Mouse (Mus musculus) midbrain, embryonic 12.5 days (tissue): Measurements from ENCODE around the gene Mtss1l. TPM values are rescaled to one million over a fixed set of nuclear protein-coding genes. Genes with fewer than 3 reads are reported as not detected.

ENCODE experiments used
- ATAC-seq: fragments of 200-750 bp; cut with Nextera tagmentation; 2 replicates; pipeline ENCODE4 v1.8.0; 2017; ENCODE audit warnings: low read depth, moderate TSS enrichment, moderate library complexity; ENCODE audit not compliant: low FRiP score
- H3K27ac ChIP-seq: fragments of 300-500 bp; sonication (generic); replicated peaks from 2 replicates; pipeline ENCODE4 v1.5.1; 2016; ENCODE audit warnings: mild to moderate bottlenecking
- H3K27me3 ChIP-seq: fragments of 300-500 bp; sonication (generic); 2 replicates; pipeline ENCODE4 v1.6.1; 2016; ENCODE audit warnings: mild to moderate bottlenecking
- H3K36me3 ChIP-seq: fragments of 300-500 bp; sonication (generic); 2 replicates; pipeline ENCODE4 v1.6.1; 2016
- H3K4me1 ChIP-seq: fragments of 300-500 bp; sonication (generic); 2 replicates; pipeline ENCODE4 v1.6.1; 2016
- H3K4me2 ChIP-seq: fragments of 300-500 bp; sonication (generic); replicated peaks from 2 replicates; pipeline ENCODE4 v1.6.1; 2016; ENCODE audit warnings: mild to moderate bottlenecking, moderate library complexity
- H3K4me3 ChIP-seq: fragments of 300-500 bp; sonication (generic); 2 replicates; pipeline ENCODE4 v1.5.1; 2016; ENCODE audit warnings: mild to moderate bottlenecking
- H3K9ac ChIP-seq: fragments of 300-500 bp; sonication (generic); replicated peaks from 2 replicates; pipeline ENCODE4 v1.6.1; 2016; ENCODE audit warnings: mild to moderate bottlenecking, moderate library complexity
- H3K9me3 ChIP-seq: fragments of 300-500 bp; sonication (generic); 2 replicates; pipeline ENCODE4 v1.6.1; 2016; ENCODE audit warnings: mild to moderate bottlenecking
- WGBS: fragments of 180-500 bp; shearing (Covaris S2); methylation state at CpG from one replicate; pipeline ENCODE4 v1.1.7; 2016; 5-methylcytosine and 5-hydroxymethylcytosine counted together
- polyA plus RNA-seq: library from polyadenylated mRNA; unstranded; fragments of >200 nt; fragmentation: Nextera tagmentation; extraction: Ambion mirVana; gene quantifications from 2 replicates; pipeline ENCODE4 v1.2.1, GENCODE M21; 2016

Gene Mtss1l
- polyA plus RNA-seq, 1 experiment from 2014 or later = 10.5 TPM

DNA sequence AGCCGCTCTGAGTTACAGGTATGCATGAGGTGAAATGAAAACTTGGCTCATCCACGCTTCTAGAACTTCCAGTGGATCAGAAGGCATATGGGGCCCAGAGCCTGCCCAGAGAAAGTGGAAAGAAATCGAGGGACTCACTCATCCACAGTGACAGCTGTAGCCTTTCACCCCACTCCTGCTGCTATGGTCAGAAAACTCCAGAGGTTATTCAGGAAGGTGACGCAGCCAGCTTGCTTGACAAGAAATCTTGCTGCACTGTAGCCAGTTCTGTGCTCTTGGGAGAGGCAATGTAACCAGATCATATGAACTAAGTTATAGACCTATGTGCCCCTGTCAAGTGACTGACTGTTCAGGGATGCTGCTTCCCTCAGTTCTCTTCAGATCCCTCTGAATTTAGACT, 25.2 kb upstream of the Mtss1l start:
- Histone ChIP-seq H3K27ac (no peak overlapping the region), H3K4me1 (no peaks in the 10 kb centered on the region), H3K4me2 (no peak overlapping the region), H3K36me3 (peaks cover 23% of the 10 kb centered on the region), H3K9me3 (no peaks in the 10 kb centered on the region), H3K27me3 (no peaks in the 10 kb centered on the region), H3K9ac (no peak overlapping the region), H3K4me3 (no peak overlapping the region)
- 93% methylated on average over 4 of the region's 4 CpGs for WGBS
- no peak for ATAC-seq

DNA sequence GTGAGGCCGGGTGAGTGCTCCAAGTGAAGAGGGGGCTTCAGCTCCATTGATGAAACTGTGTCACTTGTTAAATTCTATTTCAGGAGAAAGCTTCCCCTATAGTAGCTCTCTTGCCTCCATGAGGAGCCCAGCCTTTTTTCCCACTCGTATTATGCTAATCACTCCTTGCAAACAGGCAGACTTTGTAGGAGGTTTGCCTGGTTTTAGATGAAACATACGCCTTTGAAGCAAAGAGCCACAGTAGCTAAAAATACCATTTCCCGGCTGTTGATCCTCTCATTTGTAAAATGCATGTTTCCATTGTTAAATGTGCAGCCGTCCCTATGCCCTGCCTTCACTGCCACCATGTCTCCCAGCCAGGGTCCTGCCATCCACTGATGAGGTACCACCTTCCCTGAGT, 23.7 kb upstream of the Mtss1l start:
- H3K9me3 ChIP-seq = no peaks in the 10 kb centered on the region
- 86% methylated on average over 5 of the region's 5 CpGs for WGBS

DNA sequence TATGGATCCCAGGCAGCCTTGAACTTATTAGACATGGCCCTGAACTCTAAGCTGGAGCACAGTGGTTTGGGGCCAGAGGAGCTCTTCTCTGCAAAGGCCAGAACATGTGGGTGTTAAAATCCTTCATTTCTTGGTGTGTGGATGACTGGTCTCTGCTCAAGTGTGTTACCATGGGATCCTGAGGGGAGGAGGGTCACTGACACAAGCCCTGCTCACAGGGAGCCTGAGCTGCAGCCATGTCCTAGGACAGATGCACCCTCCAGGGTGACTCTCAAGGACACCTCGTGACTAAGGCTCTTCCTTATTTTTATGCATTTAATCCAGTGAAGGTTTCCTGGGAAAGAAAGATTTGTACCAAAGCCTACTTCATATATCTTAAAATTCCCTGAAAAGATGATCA, 23.2 kb upstream of the Mtss1l start:
- WGBS = 93% methylated on average over 1 of the region's 1 CpGs

More for the DNA sequence above, 23.7 kb upstream of the Mtss1l start:
- Histone ChIP-seq H3K4me3 (no peak overlapping the region), H3K27me3 (no peaks in the 10 kb centered on the region), H3K4me2 (no peak overlapping the region), H3K9ac (no peak overlapping the region), H3K36me3 (peaks cover 29% of the 10 kb centered on the region), H3K4me1 (0 out of 2 replicates have a peak, but pooled peaks cover 5% of the 10 kb centered on the region), H3K27ac (no peak overlapping the region)
- no peak for ATAC-seq

DNA sequence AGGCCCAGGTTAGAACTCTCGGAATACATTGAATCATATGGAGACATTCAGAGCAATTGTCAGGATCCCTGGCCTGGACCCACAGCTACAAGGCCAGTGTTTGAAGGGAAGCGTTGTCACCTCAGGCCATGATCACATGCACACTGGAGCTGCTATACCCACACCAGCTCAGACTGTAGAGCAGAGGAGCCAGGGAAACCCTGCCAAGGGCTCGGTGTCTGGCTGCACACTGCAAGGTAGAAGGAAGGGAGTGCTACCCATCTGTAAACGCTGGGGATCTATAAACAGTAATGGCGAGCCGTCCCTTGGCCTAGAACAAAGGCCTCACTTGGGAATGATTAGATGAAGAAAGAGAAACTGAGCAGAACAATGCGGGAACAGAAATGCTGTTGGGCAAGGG, 21.8 kb upstream of the Mtss1l start:
- H3K4me1 ChIP-seq = 0 out of 2 replicates have a peak, but pooled peaks cover 9% of the 10 kb centered on the region
- no peak for ATAC-seq

More for the DNA sequence above, 23.2 kb upstream of the Mtss1l start:
- Histone ChIP-seq H3K4me3 (no peak overlapping the region), H3K4me1 (0 out of 2 replicates have a peak, but pooled peaks cover 9% of the 10 kb centered on the region), H3K36me3 (peaks cover 29% of the 10 kb centered on the region), H3K9me3 (no peaks in the 10 kb centered on the region), H3K4me2 (no peak overlapping the region), H3K9ac (no peak overlapping the region), H3K27ac (no peak overlapping the region), H3K27me3 (no peaks in the 10 kb centered on the region)
- no peak for ATAC-seq

DNA sequence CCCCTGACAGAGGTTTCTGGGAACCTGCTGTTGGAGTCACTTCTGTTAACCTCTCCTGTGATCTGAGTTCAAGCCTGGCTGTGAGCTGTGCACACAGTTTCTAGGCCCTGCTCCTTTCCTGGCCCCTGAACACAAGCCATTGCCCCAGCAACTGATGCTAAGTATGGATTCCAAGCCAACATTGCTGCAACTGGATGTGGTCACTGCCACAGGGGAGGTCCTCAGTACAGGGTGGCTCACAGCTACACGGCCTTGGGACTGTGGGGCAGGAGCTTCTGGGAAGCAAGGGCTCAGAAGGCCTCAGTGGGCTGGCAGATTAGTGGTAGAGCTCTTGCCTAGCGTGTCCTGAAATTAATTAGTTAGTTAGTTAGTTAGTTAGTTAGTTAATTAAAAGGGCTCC, 20.7 kb upstream of the Mtss1l start:
- peaks cover 31% of the 10 kb centered on the region for H3K36me3 ChIP-seq
- 0 out of 2 replicates have a peak, but pooled peaks cover 9% of the 10 kb centered on the region for H3K4me1 ChIP-seq
- no peaks in the 10 kb centered on the region for H3K27me3 ChIP-seq
- H3K9ac ChIP-seq = no peak overlapping the region
- WGBS = 85% methylated on average over 2 of the region's 2 CpGs
- no peak for ATAC-seq
- no peak overlapping the region for H3K27ac ChIP-seq
- H3K4me2 ChIP-seq = no peak overlapping the region
- H3K4me3 ChIP-seq = no peak overlapping the region
- H3K9me3 ChIP-seq = no peaks in the 10 kb centered on the region

More for the DNA sequence above, 21.8 kb upstream of the Mtss1l start:
- Histone ChIP-seq H3K36me3 (peaks cover 25% of the 10 kb centered on the region), H3K9me3 (no peaks in the 10 kb centered on the region), H3K4me2 (no peak overlapping the region), H3K27me3 (no peaks in the 10 kb centered on the region), H3K4me3 (no peak overlapping the region), H3K9ac (no peak overlapping the region), H3K27ac (no peak overlapping the region)
- WGBS = 91% methylated on average over 7 of the region's 7 CpGs

DNA sequence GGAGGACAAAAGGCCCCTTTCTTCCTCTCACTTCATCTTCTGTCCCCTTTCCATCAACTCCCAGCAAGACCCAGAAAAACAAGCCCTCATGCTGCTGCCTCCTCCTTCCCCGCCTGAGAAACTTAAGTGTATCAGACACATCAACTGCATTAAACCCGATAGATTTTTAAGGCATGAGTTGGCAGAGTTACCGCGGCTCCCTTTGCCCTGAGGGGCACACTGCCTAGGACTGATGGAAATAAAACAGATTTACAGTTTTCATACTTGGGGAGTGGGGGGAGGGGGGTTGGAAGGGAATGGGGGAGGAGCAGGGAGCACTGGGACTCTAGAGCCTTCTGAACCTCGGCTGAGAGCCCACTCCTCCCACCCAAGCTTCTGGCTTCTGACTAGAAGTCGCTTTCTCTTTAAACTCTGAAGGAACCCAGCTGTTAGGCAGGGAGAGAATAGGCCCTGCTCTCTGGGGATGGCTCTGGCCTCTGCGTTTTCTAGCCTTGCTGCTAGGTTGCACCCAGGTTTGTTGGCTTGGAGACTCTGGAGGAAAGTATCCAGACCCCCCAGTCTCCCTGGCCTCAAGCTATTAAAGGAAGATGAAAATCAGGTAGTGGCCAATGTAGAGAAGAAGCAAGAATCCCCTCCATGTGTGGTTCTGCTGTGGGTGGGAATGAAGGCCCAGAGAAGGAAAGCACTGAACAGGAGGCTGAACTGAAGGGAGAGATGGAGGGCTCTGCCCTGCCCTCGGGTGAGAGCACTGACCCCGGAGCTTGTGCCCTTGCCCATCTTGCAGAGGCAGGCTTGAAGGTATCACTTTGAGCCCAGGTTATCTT, 18.4 kb upstream of the Mtss1l start:
- Histone ChIP-seq H3K4me3 (no peak overlapping the region), H3K27ac (no peak overlapping the region), H3K9ac (no peak overlapping the region), H3K27me3 (no peaks in the 10 kb centered on the region), H3K4me2 (no peak overlapping the region), H3K4me1 (0 out of 2 replicates have a peak, but pooled peaks cover 9% of the 10 kb centered on the region), H3K9me3 (no peaks in the 10 kb centered on the region), H3K36me3 (peaks cover 24% of the 10 kb centered on the region)
- no peak for ATAC-seq
- 61% methylated on average over 9 of the region's 9 CpGs for WGBS

DNA sequence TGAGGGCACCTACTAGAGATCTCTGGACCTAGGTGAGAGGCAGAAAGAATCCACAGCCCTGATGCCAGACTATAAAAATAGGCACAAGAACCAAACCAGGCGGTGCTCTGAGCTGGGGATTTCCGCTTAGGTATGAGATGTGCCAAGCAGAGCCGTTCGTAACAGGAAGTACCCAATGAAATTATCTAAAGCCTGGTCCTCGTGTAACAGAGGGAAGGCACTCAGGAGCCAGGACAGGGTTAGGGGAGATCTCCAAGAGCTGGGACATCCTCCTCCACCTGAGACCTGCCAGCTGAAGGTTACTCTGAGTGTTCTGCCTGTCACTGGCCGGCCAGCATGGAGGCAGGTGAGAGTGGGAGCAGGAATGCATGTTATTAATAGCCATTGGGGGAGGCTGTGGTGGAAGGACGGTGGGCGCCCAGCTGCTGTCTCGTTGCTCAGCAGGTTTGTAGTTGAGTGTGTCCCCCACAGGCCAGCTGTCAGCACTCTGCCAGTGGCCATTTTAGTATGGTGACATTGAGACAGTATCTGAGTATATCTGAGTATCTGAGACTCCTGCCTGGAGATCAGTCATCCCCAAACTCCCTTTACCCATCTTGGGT, 17.7 kb upstream of the Mtss1l start:
- 91% methylated on average over 9 of the region's 9 CpGs for WGBS
- peaks cover 29% of the 10 kb centered on the region for H3K36me3 ChIP-seq
- no peak overlapping the region for H3K4me3 ChIP-seq
- H3K4me1 ChIP-seq = 0 out of 2 replicates have a peak, but pooled peaks cover 9% of the 10 kb centered on the region
- H3K27me3 ChIP-seq = no peaks in the 10 kb centered on the region
- H3K9me3 ChIP-seq = no peaks in the 10 kb centered on the region
- no peak overlapping the region for H3K27ac ChIP-seq
- ATAC-seq = no peak
- H3K4me2 ChIP-seq = no peak overlapping the region
- H3K9ac ChIP-seq = no peak overlapping the region

DNA sequence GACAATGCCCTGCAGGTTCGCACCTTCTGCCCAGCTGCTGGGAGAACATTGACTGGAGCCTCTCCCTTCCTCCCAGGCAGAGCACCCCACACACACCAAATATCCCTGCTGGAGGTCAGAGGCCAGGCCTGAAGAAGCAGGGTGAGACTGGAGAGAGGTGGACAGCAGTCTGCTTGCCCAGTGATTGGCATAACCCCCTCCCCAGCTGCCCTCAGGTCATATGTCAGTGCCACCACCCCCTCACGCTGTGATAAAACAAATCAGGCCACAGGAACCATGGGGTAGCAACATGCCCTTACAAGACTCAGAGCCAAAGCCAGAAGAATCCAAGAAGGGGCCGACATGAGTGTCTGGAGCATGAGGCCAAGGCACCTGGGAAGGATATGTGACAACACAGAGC, 17.2 kb upstream of the Mtss1l start:
- Histone ChIP-seq H3K9me3 (no peaks in the 10 kb centered on the region), H3K4me1 (0 out of 2 replicates have a peak, but pooled peaks cover 9% of the 10 kb centered on the region), H3K27ac (no peak overlapping the region), H3K9ac (no peak overlapping the region), H3K4me2 (no peak overlapping the region), H3K27me3 (no peaks in the 10 kb centered on the region), H3K4me3 (no peak overlapping the region), H3K36me3 (peaks cover 25% of the 10 kb centered on the region)
- ATAC-seq = no peak
- 86% methylated on average over 3 of the region's 3 CpGs for WGBS

DNA sequence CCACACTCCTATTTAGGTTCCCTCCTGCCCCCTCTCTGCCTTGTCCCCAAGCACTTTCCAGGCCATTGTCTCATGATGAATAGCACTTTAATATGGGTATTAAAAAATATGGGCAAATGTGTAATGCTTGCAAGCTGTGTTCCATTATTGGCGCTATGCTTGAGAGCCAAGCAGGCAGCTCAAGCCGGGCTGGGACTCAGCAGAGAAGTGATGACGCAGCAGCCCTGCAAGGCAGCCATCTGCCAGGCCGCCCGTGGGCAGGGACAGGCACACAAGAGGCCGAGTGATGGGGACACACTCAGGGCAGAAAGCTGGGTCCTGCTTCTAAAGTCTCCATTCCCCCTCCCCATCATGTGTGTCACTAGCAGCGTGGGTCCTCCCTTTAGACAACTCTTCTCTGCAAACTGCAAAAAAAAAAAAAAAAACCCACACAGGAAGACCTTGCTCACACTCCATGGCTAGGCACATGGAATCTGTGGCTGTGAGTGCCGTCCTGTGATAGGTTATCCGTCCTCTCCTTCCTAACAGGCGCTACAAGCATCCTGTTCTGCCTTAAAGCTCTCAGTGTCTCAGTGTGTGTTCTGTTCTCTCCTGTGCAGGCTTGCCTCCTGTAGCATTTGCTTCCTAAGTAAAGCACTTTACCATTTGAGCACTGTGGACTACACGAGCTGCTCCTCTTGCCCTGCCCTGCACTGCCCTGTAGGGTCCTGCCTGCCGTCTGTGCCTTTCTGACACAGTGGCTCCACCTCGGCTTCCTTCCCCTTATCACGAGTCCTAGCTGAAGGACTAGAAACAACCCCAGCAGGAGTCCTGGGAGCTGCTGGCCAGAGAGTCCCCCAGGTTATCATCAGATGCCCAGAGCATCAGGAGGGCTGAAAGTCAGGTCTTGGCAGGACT, 15.6 kb upstream of the Mtss1l start:
- H3K27ac ChIP-seq = no peak overlapping the region
- 77% methylated on average over 14 of the region's 14 CpGs for WGBS
- no peaks in the 10 kb centered on the region for H3K9me3 ChIP-seq
- 0 out of 2 replicates have a peak, but pooled peaks cover 9% of the 10 kb centered on the region for H3K4me1 ChIP-seq
- no peak overlapping the region for H3K4me2 ChIP-seq
- no peak overlapping the region for H3K4me3 ChIP-seq
- H3K9ac ChIP-seq = no peak overlapping the region
- no peaks in the 10 kb centered on the region for H3K27me3 ChIP-seq
- H3K36me3 ChIP-seq = peaks cover 28% of the 10 kb centered on the region
- ATAC-seq = no peak

DNA sequence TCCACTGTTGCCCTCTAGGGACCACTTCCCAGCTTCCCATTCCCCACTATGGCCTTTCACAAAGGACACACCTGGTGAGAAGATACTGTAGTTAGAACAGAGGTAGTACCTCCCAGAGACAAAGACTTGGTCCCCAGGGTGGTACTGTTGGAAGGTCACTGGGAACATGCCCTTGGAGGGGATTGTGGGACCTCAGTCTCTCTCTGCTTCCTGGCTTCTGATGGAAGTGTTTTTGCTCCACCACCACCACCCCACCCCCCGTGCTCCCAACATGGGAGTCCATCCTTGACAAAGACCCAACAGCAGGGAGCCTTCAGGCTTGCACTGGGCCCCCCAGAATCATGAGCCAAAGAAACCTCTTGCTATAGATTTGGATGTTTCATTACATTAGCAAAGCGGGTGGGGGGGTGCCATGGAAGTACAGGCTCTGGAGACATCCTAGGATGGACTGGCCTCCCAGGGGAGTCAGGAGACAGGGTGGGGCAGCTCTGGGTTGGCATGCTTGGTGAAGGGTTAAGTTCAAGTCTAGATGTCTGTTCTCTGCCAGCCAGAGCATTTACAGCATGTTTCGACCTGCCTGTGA, 14.9 kb upstream of the Mtss1l start:
- ATAC-seq = no peak
- H3K4me1 ChIP-seq = 0 out of 2 replicates have a peak, but pooled peaks cover 9% of the 10 kb centered on the region
- 89% methylated on average over 3 of the region's 3 CpGs for WGBS
- H3K36me3 ChIP-seq = peaks cover 31% of the 10 kb centered on the region
- no peak overlapping the region for H3K9ac ChIP-seq
- H3K4me3 ChIP-seq = no peak overlapping the region
- no peaks in the 10 kb centered on the region for H3K27me3 ChIP-seq
- no peak overlapping the region for H3K4me2 ChIP-seq
- H3K27ac ChIP-seq = no peak overlapping the region
- no peaks in the 10 kb centered on the region for H3K9me3 ChIP-seq

DNA sequence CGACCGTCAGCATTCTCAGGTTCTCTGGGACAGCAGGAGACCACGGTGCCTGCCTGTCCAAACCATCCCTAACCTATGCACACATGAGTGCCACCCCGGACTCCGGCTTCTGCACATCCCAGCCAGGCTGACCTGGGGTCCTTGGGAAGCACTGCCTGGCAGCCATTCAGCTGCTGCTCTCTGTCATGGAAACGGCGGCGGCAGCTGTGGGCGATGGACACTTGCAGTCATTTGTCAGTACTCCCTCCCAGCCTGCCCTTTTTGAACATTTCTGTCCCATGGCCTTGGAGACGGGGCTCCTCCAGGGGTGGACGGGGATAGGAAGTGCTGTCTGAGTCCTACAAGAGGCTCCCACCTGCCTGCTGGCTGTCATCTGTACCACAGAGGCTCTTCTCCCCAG, 12.8 kb upstream of the Mtss1l start:
- Histone ChIP-seq H3K4me2 (no peak overlapping the region), H3K4me3 (no peak overlapping the region), H3K27ac (no peak overlapping the region), H3K36me3 (peaks cover 48% of the 10 kb centered on the region), H3K4me1 (no peaks in the 10 kb centered on the region), H3K27me3 (no peaks in the 10 kb centered on the region), H3K9ac (0 out of 2 replicates have a peak overlapping the region, but pooled peaks have one; percentile 6), H3K9me3 (no peaks in the 10 kb centered on the region)
- 91% methylated on average over 11 of the region's 11 CpGs for WGBS
- no peak for ATAC-seq
